Mouse (Mus musculus): ENCODE results near the gene Lhfp. TPM values are rescaled to one million over a fixed set of nuclear protein-coding genes. Genes with fewer than 3 reads are reported as not detected.

Gene Lhfp
- polyA plus RNA-seq, 1 experiment = 225 TPM

DNA sequence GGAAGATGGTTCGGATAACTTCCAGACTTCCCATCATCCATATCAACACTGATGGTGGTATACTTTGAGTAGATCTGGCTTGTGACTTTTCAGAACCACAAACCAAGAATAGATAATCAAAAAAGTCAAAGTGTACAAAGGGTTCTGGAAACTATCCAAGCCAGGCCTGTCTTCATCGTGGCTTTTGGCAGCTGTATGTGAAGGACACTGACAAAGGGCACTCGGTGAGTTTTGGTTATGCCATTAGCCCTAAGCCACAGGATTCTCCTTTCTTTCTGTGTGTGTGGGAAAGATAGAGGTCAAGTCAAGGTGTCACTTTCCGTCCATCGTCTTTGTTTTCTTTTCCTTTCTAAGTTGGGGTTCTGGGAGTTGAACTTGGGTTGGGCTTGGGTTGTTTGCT lies 42.4 kb downstream of the Lhfp start:
- TF ChIP-seq POLR2A (IDR thresholded peaks at IDR 0.05; ENCODE audit: low read depth, low read length) (no peak), CTCF (IDR thresholded peaks at IDR 0.05; ENCODE audit: borderline replicate concordance, insufficient read depth, low read length) (no peak)
- Histone ChIP-seq H3K4me1 (ENCODE audit: control insufficient read depth, insufficient read depth, low read length) (0 out of 2 replicates have a peak, but pooled peaks cover 2% of the 10 kb centered on the region), H3K4me3 (ENCODE audit: insufficient read depth, low read length) (no peak overlapping the region), H3K27ac (ENCODE audit: insufficient read depth, low read length) (no peak overlapping the region)

DNA sequence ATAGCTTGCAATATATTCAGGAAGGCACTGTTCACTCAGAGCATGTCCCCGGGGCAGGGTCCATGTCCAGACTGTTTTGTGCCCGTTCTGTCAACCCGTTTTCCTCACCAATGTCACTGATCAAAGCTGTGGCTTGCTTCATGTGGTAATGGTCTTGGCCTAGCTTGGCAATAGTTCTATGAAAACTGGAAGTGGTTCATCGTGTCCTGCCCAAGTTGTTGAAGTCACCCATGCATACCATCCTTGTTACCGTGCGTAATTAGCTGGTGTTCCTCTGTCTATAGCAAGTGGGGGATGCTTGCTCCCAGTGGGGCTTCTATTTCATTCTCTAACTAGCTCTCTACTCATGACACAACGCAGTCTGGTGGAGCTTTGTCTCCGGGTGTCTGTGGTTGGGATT lies 43.5 kb downstream of the Lhfp start:
- Histone ChIP-seq H3K27ac (ENCODE audit: insufficient read depth, low read length) (no peak overlapping the region), H3K4me3 (ENCODE audit: insufficient read depth, low read length) (no peak overlapping the region), H3K4me1 (ENCODE audit: control insufficient read depth, insufficient read depth, low read length) (0 out of 2 replicates have a peak, but pooled peaks cover 2% of the 10 kb centered on the region)
- TF ChIP-seq CTCF (IDR thresholded peaks at IDR 0.05; ENCODE audit: borderline replicate concordance, insufficient read depth, low read length) (no peak), POLR2A (IDR thresholded peaks at IDR 0.05; ENCODE audit: low read depth, low read length) (no peak)

DNA sequence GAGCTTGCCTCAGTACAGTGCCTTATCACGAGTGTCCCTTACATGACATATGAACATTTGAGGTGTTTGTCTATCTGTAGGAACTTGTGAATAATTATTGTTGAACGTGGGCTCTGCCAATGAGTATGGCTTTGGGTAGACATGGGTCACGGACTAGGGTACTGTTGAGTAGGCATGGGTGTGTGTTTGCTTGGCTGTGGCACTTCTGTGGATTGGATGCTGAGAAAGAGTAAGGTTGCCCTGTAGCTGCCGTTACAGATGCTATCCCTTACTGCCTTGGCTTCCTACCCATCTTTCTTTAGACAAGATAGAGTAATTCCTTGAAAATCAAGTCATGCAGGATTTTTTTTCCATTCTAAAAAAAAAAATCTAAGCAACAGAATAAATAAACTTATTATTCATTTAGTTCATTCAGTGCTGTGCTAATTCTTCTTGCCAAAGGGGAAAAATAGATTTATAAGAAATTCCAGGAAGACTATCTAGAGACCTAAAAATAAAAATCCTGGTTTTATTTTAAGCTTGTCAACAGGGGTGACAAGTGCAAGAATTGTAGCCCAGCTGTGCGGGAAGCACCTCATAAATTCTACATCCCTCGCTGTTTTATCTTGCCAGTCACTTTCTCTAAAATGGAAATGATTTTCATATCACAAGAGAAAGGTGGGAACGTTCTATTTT lies 45.3 kb downstream of the Lhfp start:
- TF ChIP-seq CTCF (IDR thresholded peaks at IDR 0.05; ENCODE audit: borderline replicate concordance, insufficient read depth, low read length) (no peak), POLR2A (IDR thresholded peaks at IDR 0.05; ENCODE audit: low read depth, low read length) (no peak)
- Histone ChIP-seq H3K4me3 (ENCODE audit: insufficient read depth, low read length) (no peak overlapping the region), H3K27ac (ENCODE audit: insufficient read depth, low read length) (no peak overlapping the region)

DNA sequence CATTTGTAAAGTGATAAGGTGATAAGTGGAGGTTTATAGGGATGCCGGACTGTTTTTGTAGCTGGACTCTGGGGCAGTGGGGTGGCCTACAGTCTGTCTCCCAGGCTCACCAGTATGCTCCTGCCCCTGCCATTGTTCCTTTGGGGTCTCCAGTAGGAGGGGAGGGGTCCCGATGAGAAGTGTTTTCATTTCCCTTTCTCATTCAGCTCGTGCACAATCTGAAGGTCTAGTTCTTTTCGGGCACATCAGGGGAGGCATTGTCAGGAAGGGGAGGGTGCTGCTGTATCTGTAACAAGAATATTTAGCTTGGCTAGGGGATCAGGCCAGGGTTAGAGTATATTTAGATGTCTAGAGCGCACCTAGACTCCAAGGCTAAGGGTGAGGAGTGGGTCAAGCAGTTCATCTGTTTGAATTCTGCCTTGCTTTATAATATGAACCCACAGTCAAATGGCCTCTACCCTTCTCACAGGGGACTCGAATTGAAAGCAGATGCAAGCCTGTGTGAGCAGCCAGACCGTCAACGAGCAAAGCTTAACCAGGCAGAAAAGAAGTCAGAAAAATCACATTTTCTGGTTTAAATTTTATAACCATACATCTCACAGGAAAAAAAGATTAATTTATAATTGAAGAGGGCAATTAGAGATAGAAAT lies 46.0 kb downstream of the Lhfp start:
- Histone ChIP-seq H3K4me1 (ENCODE audit: control insufficient read depth, insufficient read depth, low read length) (0 out of 2 replicates have a peak, but pooled peaks cover 2% of the 10 kb centered on the region), H3K4me3 (ENCODE audit: insufficient read depth, low read length) (no peak overlapping the region), H3K27ac (ENCODE audit: insufficient read depth, low read length) (no peak overlapping the region)
- no peak for TF ChIP-seq CTCF (IDR thresholded peaks at IDR 0.05; ENCODE audit: borderline replicate concordance, insufficient read depth, low read length)
- TF ChIP-seq POLR2A (IDR thresholded peaks at IDR 0.05; ENCODE audit: low read depth, low read length) = no peak

More for the DNA sequence above, 45.3 kb downstream of the Lhfp start:
- 0 out of 2 replicates have a peak, but pooled peaks cover 2% of the 10 kb centered on the region for H3K4me1 ChIP-seq (ENCODE audit: control insufficient read depth, insufficient read depth, low read length)

DNA sequence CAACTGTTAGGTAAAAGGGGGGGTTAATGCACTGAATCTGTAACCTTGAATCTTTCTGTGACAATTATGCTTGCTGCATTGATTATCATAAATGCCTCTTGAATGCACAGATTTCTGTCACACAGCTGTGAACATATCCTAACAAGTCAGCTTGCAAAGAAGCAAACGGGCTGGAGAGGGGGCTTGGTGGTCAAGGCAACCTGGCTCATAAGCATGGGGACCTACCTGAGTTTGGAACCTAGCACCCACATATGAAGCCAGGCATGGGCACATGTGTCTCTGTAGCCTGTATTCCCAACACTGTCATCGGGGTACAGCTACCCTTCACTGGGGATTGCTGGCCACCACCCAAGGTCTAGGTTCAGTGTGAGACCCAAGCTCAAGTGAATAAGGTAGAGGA lies 48.6 kb downstream of the Lhfp start:
- Histone ChIP-seq H3K27ac (ENCODE audit: insufficient read depth, low read length) (no peak overlapping the region), H3K4me3 (ENCODE audit: insufficient read depth, low read length) (no peak overlapping the region), H3K4me1 (ENCODE audit: control insufficient read depth, insufficient read depth, low read length) (no peaks in the 10 kb centered on the region)
- no peak for TF ChIP-seq POLR2A (IDR thresholded peaks at IDR 0.05; ENCODE audit: low read depth, low read length)
- no peak for TF ChIP-seq CTCF (IDR thresholded peaks at IDR 0.05; ENCODE audit: borderline replicate concordance, insufficient read depth, low read length)

DNA sequence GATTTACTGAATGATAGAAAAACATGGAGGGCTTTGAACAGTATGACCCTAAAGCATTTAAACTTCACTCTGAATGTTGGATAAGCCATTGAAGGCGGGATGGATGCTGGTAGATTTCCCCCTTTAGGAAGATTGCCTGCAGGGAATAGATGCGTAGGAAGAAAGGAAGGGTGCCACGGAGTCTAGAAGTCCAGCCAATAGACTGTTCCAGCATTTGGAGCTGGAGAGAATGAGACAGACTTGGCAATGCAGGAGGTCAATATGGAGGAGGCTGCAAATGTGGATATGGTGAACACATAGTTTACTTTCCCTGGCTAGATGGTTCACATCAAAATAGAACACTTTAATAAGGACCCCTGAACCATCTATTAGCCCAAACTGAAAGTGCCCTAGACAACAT lies 58.9 kb downstream of the Lhfp start:
- TF ChIP-seq CTCF (IDR thresholded peaks at IDR 0.05; ENCODE audit: borderline replicate concordance, insufficient read depth, low read length) = no peak
- no peak for TF ChIP-seq POLR2A (IDR thresholded peaks at IDR 0.05; ENCODE audit: low read depth, low read length)
- Histone ChIP-seq H3K4me1 (ENCODE audit: control insufficient read depth, insufficient read depth, low read length) (peaks cover 26% of the 10 kb centered on the region), H3K27ac (ENCODE audit: insufficient read depth, low read length) (no peak overlapping the region), H3K4me3 (ENCODE audit: insufficient read depth, low read length) (no peak overlapping the region)

DNA sequence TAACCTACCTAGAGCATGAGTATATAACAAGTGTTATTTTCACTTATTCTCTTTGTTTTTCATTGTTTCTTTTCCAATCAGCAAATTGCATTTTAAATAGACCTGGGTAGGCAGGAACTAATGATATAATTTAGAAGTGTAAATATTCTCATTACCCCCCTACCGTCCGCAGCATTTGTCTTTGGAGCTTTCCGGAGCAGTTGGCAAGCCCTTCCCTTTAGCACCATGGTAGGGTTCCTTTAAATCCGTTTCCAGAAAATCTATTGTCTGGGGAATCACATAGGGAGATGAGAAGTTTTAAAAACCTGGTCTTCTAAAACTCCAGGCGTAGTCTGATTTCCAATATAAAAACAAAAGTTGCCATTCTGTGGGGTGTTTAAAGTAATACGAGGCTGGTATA lies 59.5 kb downstream of the Lhfp start:
- peaks cover 26% of the 10 kb centered on the region for H3K4me1 ChIP-seq (ENCODE audit: control insufficient read depth, insufficient read depth, low read length)
- no peak overlapping the region for H3K27ac ChIP-seq (ENCODE audit: insufficient read depth, low read length)
- H3K4me3 ChIP-seq (ENCODE audit: insufficient read depth, low read length) = no peak overlapping the region
- TF ChIP-seq CTCF (IDR thresholded peaks at IDR 0.05; ENCODE audit: borderline replicate concordance, insufficient read depth, low read length) (no peak), POLR2A (IDR thresholded peaks at IDR 0.05; ENCODE audit: low read depth, low read length) (no peak)

DNA sequence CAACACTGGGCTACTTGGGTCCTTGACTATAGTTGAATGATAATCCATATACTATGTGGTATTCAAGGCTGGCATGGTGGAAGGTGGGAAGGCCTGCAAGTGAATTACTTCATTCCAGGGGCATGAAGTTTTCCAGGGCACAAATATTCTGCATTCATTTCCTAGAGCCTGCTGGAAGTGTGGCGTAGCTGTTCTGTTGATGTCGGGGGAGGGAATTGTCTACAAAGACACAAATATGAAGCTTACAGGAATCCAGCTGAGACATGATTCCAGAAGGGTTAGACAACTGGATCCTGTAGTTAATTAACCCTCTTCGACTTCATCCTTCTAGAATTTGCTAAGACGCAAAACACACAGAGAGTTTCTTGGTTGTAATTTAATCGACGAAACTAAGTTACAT lies 60.4 kb downstream of the Lhfp start:
- no peak overlapping the region for H3K4me3 ChIP-seq (ENCODE audit: insufficient read depth, low read length)
- peak overlapping the region; percentile 60 for H3K27ac ChIP-seq (ENCODE audit: insufficient read depth, low read length)
- H3K4me1 ChIP-seq (ENCODE audit: control insufficient read depth, insufficient read depth, low read length) = peaks cover 20% of the 10 kb centered on the region
- TF ChIP-seq POLR2A (IDR thresholded peaks at IDR 0.05; ENCODE audit: low read depth, low read length) = no peak
- TF ChIP-seq CTCF (IDR thresholded peaks at IDR 0.05; ENCODE audit: borderline replicate concordance, insufficient read depth, low read length) = no peak

DNA sequence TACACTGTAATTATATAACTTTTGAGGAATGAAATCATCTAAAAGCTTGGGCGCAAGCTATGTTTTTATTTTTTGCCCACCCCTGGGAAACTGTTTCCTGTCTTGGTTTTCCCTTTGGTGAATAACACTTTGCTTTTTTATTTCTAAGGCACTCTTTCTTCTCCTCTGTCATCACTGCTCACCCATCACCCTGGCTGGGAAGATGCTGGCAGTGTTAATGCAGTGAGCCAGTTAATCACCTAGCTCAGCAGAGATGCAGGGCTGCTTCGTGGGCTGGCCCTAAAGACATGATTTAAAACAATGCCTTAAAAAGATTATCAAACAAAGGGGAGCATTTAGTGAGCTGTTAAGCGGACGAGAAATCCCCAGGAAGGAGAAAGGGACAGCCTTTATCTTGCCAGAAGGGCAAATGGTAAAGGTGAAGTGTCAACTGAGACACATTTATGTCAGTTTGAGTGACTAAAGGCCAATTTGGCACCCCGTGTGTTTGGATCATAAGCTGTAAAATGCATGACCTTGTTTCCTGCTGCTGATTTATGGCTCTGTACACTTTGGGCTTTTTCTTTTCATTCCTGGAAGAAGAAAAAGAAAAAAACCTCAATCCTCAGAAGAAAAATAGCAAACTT lies 60.9 kb downstream of the Lhfp start:
- no peak overlapping the region for H3K4me3 ChIP-seq (ENCODE audit: insufficient read depth, low read length)
- peak overlapping the region; percentile 60 for H3K27ac ChIP-seq (ENCODE audit: insufficient read depth, low read length)
- peaks cover 20% of the 10 kb centered on the region for H3K4me1 ChIP-seq (ENCODE audit: control insufficient read depth, insufficient read depth, low read length)
- no peak for TF ChIP-seq POLR2A (IDR thresholded peaks at IDR 0.05; ENCODE audit: low read depth, low read length)
- TF ChIP-seq CTCF (IDR thresholded peaks at IDR 0.05; ENCODE audit: borderline replicate concordance, insufficient read depth, low read length) = no peak

DNA sequence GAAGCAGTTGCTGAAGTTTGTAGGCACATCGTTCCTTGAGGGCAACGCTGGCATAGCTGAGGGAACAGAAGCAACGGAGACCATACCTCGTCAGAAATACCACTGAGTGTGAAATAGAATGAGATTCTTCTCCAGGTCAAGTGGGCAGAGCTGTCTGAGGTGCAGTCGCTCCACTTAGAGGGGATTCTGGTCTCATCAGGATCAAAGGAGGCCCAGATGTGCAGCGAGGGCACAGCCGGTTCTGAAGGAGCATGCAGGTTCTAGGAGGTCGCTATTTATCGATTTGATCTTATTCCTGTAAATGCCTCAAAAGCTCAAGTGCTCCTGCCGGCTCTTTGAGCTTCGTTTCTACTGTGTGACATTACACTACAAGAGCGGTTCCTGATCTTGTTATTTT lies 61.4 kb downstream of the Lhfp start:
- Histone ChIP-seq H3K27ac (ENCODE audit: insufficient read depth, low read length) (peak overlapping the region; percentile 60), H3K4me3 (ENCODE audit: insufficient read depth, low read length) (no peak overlapping the region), H3K4me1 (ENCODE audit: control insufficient read depth, insufficient read depth, low read length) (peaks cover 21% of the 10 kb centered on the region)
- TF ChIP-seq POLR2A (IDR thresholded peaks at IDR 0.05; ENCODE audit: low read depth, low read length) (no peak), CTCF (IDR thresholded peaks at IDR 0.05; ENCODE audit: borderline replicate concordance, insufficient read depth, low read length) (no peak)
